Mouse (Mus musculus) limb, embryonic 10.5 days (tissue): ENCODE measurements at regions not wholly inside any gene's neighbourhood (a gene's known extent, or its start where the extent isn't known, plus 50 kb on each side); places are given as distances from the start of the nearest gene placed in this dataset.

ENCODE experiments used
- DNase-seq: peaks from one replicate; pipeline ENCODE4 v3.0.0-alpha.2; 2017; ENCODE audit warnings: low spot score
- H3K27ac ChIP-seq: fragments of 300-500 bp; sonication (generic); 2 replicates; pipeline ENCODE4 v1.5.1; 2016; ENCODE audit warnings: mild to moderate bottlenecking
- H3K27me3 ChIP-seq: fragments of 300-500 bp; sonication (generic); 2 replicates; pipeline ENCODE4 v1.6.1; 2016; ENCODE audit warnings: low read depth, mild to moderate bottlenecking; ENCODE audit not compliant: poor library complexity, severe bottlenecking
- H3K36me3 ChIP-seq: fragments of 300-500 bp; sonication (generic); 2 replicates; pipeline ENCODE4 v1.6.1; 2016; ENCODE audit warnings: mild to moderate bottlenecking, moderate library complexity
- H3K4me1 ChIP-seq: fragments of 300-500 bp; sonication (generic); 2 replicates; pipeline ENCODE4 v1.6.1; 2016
- H3K4me3 ChIP-seq: fragments of 300-500 bp; sonication (generic); 2 replicates; pipeline ENCODE4 v1.5.1; 2016; ENCODE audit warnings: mild to moderate bottlenecking, moderate library complexity
- H3K9me3 ChIP-seq: fragments of 300-500 bp; sonication (generic); replicated peaks from 2 replicates; pipeline ENCODE4 v1.6.1; 2016; ENCODE audit warnings: mild to moderate bottlenecking
- WGBS: fragments of 180-500 bp; shearing (Covaris S2); methylation state at CpG from one replicate; pipeline ENCODE4 v1.1.7; 2016; 5-methylcytosine and 5-hydroxymethylcytosine counted together

DNA sequence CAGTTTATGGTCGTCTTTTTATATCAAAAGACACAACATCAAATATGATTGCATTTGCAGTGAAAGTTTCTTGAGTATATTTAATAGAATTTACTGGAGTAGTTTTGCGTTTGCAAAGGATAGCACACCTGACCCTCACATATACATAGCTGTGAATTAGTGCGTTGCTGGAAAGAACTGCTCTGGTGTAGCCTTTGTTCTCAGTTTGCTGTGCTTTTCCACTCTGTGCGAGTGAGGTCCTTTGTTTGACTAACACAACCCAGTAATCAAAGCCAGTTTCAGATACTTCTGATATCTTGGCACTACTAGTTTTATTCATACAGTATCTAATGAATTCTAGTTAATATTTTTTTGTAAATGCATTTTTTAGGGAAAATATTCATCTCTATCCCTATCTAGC, 84.7 kb downstream of the Trim52 start:
- Histone ChIP-seq H3K36me3 (no peaks in the 10 kb centered on the region), H3K27me3 (no peaks in the 10 kb centered on the region), H3K27ac (no peak overlapping the region), H3K4me3 (no peak overlapping the region), H3K9me3 (no peaks in the 10 kb centered on the region), H3K4me1 (peaks cover 3% of the 10 kb centered on the region; the same call in 1 of the 2 replicates)
- WGBS, result 73% methylated on average over 4 of the region's 4 CpGs
- no peak for DNase-seq

- H3K27ac ChIP-seq, result no peak overlapping the region
- no peak overlapping the region for H3K4me3 ChIP-seq
- no peaks in the 10 kb centered on the region for H3K36me3 ChIP-seq
- 82% methylated on average over 2 of the region's 2 CpGs for WGBS
- peaks cover 3% of the 10 kb centered on the region; the same call in 1 of the 2 replicates for H3K4me1 ChIP-seq
- no peaks in the 10 kb centered on the region for H3K9me3 ChIP-seq
- DNase-seq, result no peak
- H3K27me3 ChIP-seq, result no peaks in the 10 kb centered on the region
Observed at GRCm38 (mm10) chr14:106193583-106193982, 87.6 kb downstream of the Trim52 start.

DNA sequence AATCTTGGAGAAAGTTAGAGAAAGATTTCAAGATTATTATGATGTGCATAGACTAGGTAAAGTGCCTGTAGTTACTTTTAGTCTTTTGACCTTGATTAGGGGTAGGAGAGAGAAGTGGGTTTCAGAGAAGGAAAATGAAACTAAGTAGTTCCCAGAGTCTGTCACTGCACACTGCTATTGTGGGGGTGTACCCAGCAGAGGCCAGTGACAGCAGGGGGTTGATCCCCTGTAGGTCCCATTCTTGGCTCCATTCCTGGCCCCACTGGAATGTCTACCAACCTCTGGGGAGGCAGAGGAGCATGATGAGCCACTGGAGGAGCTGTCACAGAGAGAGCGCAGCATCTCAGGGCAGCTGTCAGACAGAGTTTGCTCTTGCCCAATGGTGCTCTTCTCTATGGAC, 88.1 kb downstream of the Trim52 start:
- no peaks in the 10 kb centered on the region for H3K27me3 ChIP-seq
- WGBS, result 97% methylated on average over 1 of the region's 1 CpGs
- H3K36me3 ChIP-seq, result no peaks in the 10 kb centered on the region
- no peaks in the 10 kb centered on the region for H3K9me3 ChIP-seq
- DNase-seq, result no peak
- H3K4me3 ChIP-seq, result no peak overlapping the region
- no peak overlapping the region for H3K27ac ChIP-seq
- peaks cover 3% of the 10 kb centered on the region; the same call in 1 of the 2 replicates for H3K4me1 ChIP-seq

DNA sequence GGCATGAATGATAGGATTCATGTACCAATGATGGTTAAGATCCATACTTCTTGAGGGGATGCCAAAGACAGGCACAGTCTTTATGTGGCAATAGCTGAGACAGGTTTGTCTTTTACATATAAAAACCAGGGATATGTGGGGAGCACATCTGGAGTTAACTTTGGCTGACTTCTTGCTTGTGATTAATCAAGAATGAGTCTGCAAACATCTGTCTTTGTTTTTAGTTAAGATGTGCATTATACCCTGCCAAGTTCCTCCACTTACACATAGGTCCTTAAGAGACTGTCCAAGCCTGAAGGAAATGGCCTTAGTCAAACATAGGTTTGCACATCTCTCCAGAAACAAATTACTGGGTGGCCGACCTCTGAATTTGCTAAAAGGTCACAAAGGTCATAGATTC, 91.8 kb downstream of the Trim52 start:
- H3K27ac ChIP-seq, result no peak overlapping the region
- DNase-seq, result no peak

GRCm38 (mm10) chr14:106199109-106199508, 93.1 kb downstream of the Trim52 start:
- Histone ChIP-seq H3K9me3 (no peaks in the 10 kb centered on the region), H3K27ac (no peak overlapping the region), H3K4me3 (no peak overlapping the region), H3K36me3 (no peaks in the 10 kb centered on the region), H3K27me3 (no peaks in the 10 kb centered on the region), H3K4me1 (no peaks in the 10 kb centered on the region)
- WGBS, result 95% methylated on average over 2 of the region's 2 CpGs
- no peak for DNase-seq

More for the DNA sequence above, 91.8 kb downstream of the Trim52 start:
- Histone ChIP-seq H3K4me1 (peaks cover 3% of the 10 kb centered on the region; the same call in 1 of the 2 replicates), H3K4me3 (no peak overlapping the region), H3K36me3 (no peaks in the 10 kb centered on the region), H3K9me3 (no peaks in the 10 kb centered on the region), H3K27me3 (no peaks in the 10 kb centered on the region)
- WGBS, result 37% methylated on average over 1 of the region's 1 CpGs

GRCm38 (mm10) chr14:106199536-106200319, 93.7 kb downstream of the Trim52 start:
- no peak overlapping the region for H3K27ac ChIP-seq
- WGBS, result 80% methylated on average over 1 of the region's 1 CpGs
- H3K4me3 ChIP-seq, result no peak overlapping the region
- no peaks in the 10 kb centered on the region for H3K4me1 ChIP-seq
- no peaks in the 10 kb centered on the region for H3K27me3 ChIP-seq
- no peaks in the 10 kb centered on the region for H3K9me3 ChIP-seq
- H3K36me3 ChIP-seq, result no peaks in the 10 kb centered on the region
- no peak for DNase-seq

- no peaks in the 10 kb centered on the region for H3K27me3 ChIP-seq
- H3K4me3 ChIP-seq, result no peak overlapping the region
- no peak for DNase-seq
- H3K36me3 ChIP-seq, result no peaks in the 10 kb centered on the region
- no peak overlapping the region for H3K27ac ChIP-seq
- no peaks in the 10 kb centered on the region for H3K4me1 ChIP-seq
- no peaks in the 10 kb centered on the region for H3K9me3 ChIP-seq
- 71% methylated on average over 2 of the region's 2 CpGs for WGBS
Observed at GRCm38 (mm10) chr14:106211062-106211461, 105.1 kb downstream of the Trim52 start.

GRCm38 (mm10) chr14:106217681-106218080, 111.7 kb downstream of the Trim52 start:
- WGBS, result 91% methylated on average over 3 of the region's 3 CpGs

DNA sequence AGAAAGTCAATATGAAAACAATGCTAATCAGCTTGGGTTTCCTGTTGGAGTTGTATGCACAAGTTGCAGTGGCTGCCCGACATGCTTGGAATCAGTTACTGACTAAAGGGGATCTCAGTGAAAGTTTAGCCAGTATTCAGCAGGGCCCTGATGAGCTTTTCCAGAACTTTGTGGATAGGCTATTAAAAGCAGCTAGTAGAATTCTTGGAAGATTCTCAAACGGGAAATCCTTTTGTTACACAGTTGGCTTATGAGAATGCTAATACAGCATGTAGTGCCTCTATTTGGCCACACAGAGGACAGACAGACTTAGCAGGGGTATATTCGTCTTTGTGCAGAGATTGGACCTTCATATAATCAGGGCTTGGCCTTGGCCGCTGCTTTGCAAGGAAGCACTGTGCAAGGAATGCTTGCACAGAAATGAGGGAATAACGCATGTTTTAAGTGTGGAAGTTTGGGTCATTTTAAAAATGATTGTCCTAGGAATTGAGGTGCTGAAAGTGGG, 113.3 kb downstream of the Trim52 start:
- Histone ChIP-seq H3K27me3 (no peaks in the 10 kb centered on the region), H3K9me3 (no peaks in the 10 kb centered on the region), H3K36me3 (no peaks in the 10 kb centered on the region), H3K27ac (no peak overlapping the region), H3K4me3 (no peak overlapping the region), H3K4me1 (no peaks in the 10 kb centered on the region)
- no peak for DNase-seq
- 90% methylated on average over 5 of the region's 5 CpGs for WGBS

More at GRCm38 (mm10) chr14:106217681-106218080, 111.7 kb downstream of the Trim52 start:
- Histone ChIP-seq H3K9me3 (no peaks in the 10 kb centered on the region), H3K27ac (no peak overlapping the region), H3K27me3 (no peaks in the 10 kb centered on the region), H3K4me3 (no peak overlapping the region), H3K36me3 (no peaks in the 10 kb centered on the region), H3K4me1 (no peaks in the 10 kb centered on the region)
- no peak for DNase-seq

GRCm38 (mm10) chr14:106225401-106225800, 119.4 kb downstream of the Trim52 start:
- no peaks in the 10 kb centered on the region for H3K9me3 ChIP-seq
- H3K27me3 ChIP-seq, result no peaks in the 10 kb centered on the region
- no peak for DNase-seq
- H3K4me1 ChIP-seq, result no peaks in the 10 kb centered on the region
- WGBS, result 85% methylated on average over 1 of the region's 1 CpGs
- H3K4me3 ChIP-seq, result no peak overlapping the region
- no peak overlapping the region for H3K27ac ChIP-seq
- no peaks in the 10 kb centered on the region for H3K36me3 ChIP-seq

DNA sequence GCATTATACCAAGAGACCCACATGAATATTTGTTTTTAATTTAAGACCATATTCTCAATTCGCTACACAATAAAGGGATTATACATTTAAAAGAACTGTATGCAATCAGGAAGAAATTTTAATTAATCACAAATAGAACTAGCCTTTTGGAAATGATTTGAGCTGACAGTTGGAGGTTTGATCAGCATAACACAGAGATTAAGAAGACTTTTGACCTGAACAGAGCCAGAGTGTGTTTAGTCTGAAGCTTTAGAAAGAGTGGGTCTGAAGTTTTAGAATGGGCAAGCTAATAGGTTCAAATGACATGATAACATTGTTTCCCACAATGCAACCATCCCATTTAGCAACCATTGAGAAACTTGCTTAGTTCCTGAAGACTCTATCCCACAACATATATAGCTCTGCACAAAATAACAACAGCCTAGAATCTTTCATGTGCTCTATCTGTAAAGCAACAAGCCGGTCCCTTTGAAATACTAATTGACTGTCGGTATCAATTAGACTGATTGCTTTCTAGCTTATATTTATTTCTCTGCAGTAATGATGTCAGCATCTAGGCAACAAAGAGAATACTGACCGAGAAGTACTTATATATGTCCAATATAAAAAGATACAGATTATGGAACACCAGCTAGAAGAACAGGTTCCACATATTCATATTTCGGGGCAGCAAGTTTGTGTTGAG, 135.9 kb downstream of the Trim52 start:
- H3K27ac ChIP-seq, result no peak overlapping the region
- no peaks in the 10 kb centered on the region for H3K4me1 ChIP-seq
- H3K36me3 ChIP-seq, result no peaks in the 10 kb centered on the region
- DNase-seq, result no peak
- H3K27me3 ChIP-seq, result no peaks in the 10 kb centered on the region
- 93% methylated on average over 5 of the region's 5 CpGs for WGBS
- no peaks in the 10 kb centered on the region for H3K9me3 ChIP-seq
- no peak overlapping the region for H3K4me3 ChIP-seq

DNA sequence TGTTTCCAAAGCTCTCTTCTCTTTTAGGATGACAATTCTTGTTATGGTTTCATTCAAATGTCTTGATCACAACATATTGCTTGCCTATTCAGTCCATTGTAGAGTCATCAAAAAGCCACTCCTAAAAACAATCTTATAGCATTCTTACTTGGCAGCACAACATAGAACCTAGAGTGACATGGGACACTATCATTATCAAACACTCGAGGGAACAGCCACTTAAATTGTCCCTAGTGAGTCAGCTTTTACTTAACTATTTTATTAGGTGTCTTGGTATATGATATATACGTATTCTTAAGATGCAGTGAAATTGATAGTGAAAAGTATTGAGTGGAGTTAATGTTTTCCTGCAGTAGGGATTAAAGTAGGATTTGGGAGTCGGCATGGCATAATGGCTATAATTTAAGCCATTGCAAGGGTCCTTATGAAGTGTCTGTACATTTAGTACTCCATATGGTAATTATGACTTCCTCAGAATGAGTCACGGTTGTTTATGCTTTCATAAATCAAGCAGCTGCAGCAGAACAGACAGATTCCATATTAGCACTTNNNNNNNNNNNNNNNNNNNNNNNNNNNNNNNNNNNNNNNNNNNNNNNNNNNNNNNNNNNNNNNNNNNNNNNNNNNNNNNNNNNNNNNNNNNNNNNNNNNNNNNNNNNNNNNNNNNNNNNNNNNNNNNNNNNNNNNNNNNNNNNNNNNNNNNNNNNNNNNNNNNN, 153.6 kb downstream of the Trim52 start:
- H3K27me3 ChIP-seq, result no peaks in the 10 kb centered on the region
- no peak overlapping the region for H3K4me3 ChIP-seq
- WGBS, result 26% methylated on average over 4 of the region's 4 CpGs
- no peak overlapping the region for H3K27ac ChIP-seq
- 0 out of 2 replicates have a peak, but pooled peaks cover 2% of the 10 kb centered on the region for H3K36me3 ChIP-seq
- DNase-seq, result no peak
- no peaks in the 10 kb centered on the region for H3K9me3 ChIP-seq
- H3K4me1 ChIP-seq, result peaks cover 15% of the 10 kb centered on the region

DNA sequence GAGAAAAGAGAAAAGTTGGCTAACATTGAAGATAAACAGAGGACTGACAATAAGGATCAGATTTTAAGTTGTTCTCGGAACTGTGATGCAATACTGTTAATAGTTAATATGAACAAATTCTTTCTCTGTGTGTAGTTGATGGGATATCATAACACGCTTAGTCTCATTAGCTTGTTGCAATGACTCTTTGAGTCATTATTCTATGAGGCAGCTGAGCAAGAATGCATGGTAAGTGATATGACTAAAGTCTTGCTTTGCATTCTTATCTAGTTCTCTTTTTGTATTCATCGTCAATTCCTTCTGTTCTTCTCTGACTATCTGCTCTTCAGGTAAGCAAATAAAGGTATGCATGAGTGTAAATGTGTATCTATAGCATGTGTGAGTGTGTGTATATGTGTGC, 159.3 kb downstream of the Trim52 start:
- no peak for DNase-seq
- no peak overlapping the region for H3K4me3 ChIP-seq
- 95% methylated on average over 3 of the region's 3 CpGs for WGBS
- no peaks in the 10 kb centered on the region for H3K36me3 ChIP-seq
- H3K9me3 ChIP-seq, result no peaks in the 10 kb centered on the region
- H3K27me3 ChIP-seq, result no peaks in the 10 kb centered on the region
- H3K27ac ChIP-seq, result no peak overlapping the region
- peaks cover 27% of the 10 kb centered on the region for H3K4me1 ChIP-seq
